Mouse (Mus musculus) activated CD4-positive, CD25-positive, alpha-beta regulatory T cell, adult 9 weeks (primary cell): ENCODE measurements around the gene Ubl5. TPM values are rescaled to one million over a fixed set of nuclear protein-coding genes. Genes with fewer than 3 reads are reported as not detected.

Experiments
- polyA plus RNA-seq: library from polyadenylated mRNA; unstranded; fragments of 100-300 nt; shearing (Covaris generic); gene quantifications from one replicate; pipeline ENCODE4 v1.2.1, GENCODE M21; 2017

Gene Ubl5
- 433 TPM for polyA plus RNA-seq

GRCm38 (mm10) chr9:20642101-20642895 is at the start of gene Ubl5:
TSS of gene Ubl5 (plus strand) at chr9:20642878.

DNA sequence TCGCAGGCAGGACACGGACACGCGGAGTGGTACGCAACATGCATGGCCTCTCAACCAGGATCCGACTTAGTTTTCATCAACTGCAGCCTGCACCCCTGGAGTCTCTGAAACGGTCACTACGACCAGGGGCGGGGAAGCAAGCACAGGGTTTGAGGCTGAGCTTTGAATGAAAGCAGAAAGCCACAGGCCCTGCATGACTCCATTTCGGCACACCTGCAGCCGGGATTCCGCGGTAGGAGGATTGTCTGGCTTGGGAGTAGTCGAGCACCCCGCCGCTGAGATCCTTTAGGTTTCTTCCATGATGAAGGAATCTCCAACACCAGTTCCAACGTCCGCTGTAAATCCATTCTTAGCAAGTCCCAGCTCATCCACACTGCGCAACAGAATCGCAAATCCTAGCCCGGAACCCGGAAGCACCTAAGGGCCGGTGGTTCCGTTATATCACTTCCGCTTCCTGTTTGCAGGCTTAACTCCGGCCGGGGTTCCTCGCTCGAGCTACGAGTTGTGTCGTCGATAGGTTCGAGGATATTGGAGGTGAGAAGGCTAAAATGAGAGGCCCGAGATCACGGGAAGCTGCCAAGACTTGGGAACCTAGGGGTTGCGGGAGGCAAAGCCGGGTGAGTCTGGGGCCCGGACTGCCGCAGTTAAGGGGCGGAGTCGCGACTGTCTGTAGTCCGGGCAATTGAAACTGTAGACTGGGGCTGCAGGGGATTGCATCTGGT is 1.8 kb downstream of the Ubl5 start, which contains the start of gene Fbxl12:
Gene Fbxl12, minus strand, starts transcription at position 408 of the 722 bp plus-strand sequence.

DNA sequence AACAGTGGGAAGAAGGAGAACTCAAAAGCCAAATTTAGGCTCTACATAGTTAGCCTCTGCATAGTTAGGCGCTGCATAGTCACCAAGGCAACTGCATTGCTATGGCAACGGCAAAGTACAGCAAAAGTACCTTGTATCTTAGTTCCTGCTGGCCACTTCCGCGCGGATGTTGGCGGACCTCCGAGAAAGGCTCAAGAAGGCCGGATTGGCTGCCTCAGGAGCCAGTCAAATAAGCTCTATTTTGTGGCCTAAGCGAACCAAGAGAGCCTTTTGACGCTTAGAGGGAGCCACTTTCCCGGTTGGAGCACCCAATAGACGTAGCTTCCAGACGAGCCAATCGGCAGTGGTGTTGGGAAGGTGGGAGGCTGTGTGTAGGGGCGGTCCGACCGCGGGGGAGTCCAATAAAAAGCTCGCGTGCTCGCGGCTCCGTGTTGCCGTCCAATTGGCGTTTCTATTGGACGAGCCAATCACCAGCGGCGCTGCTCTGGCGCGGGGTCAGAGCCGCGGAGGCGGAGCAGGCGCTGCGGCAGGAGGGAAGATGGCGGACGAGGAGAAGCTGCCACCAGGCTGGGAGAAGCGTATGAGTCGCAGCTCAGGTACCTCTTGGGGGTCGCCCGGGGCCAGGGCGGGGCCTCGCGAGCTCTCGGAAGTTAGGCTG is 9.1 kb downstream of the Ubl5 start, which contains the start of gene Pin1:
Gene Pin1, plus strand, starts transcription at position 494 of the 658 bp plus-strand sequence.

Other genes with a start within 250 kb of the Ubl5 start
- gene Zfp26, start 182.7 kb upstream of the Ubl5 start, polyA plus RNA-seq = 34.8 TPM
- 30.7 TPM for gene Zfp426, start 150.1 kb upstream of the Ubl5 start, polyA plus RNA-seq
- gene Zfp266, start 121.5 kb upstream of the Ubl5 start, polyA plus RNA-seq = 35.0 TPM
- gene Zfp846, start 61.6 kb upstream of the Ubl5 start, polyA plus RNA-seq = 17.5 TPM
- gene Fbxl12, start 1.9 kb downstream of the Ubl5 start, polyA plus RNA-seq = 58.8 TPM
- 28.6 TPM for gene Pin1, start 9.2 kb downstream of the Ubl5 start, polyA plus RNA-seq
- 1.7 TPM for gene Olfm2, start 103.5 kb downstream of the Ubl5 start, polyA plus RNA-seq
- gene Col5a3, start 172.2 kb downstream of the Ubl5 start, polyA plus RNA-seq = 0.15 TPM
- not detected for gene Rdh8, start 175.6 kb downstream of the Ubl5 start, polyA plus RNA-seq
- gene A230050P20Rik, start 225.8 kb downstream of the Ubl5 start, polyA plus RNA-seq = 52.0 TPM
- gene Angptl6, start 236.8 kb downstream of the Ubl5 start, polyA plus RNA-seq = 0.49 TPM
- gene Ppan, start 245.3 kb downstream of the Ubl5 start, polyA plus RNA-seq = 84.2 TPM